Mouse (Mus musculus) testis, adult 2 months (tissue): Measurements from ENCODE around the gene Plpp4.

Source experiments
- CTCF ChIP-seq: fragments of 200-500 bp; IDR thresholded peaks from 2 replicates; pipeline ENCODE4 v1.5.1; 2012; ENCODE audit warnings: low read depth, mild to moderate bottlenecking, inconsistent platforms, low read length, moderate library complexity; ENCODE audit not compliant: control insufficient read depth, insufficient read depth, insufficient replicate concordance
- POLR2A ChIP-seq: fragments of 200-500 bp; IDR thresholded peaks from 2 replicates; pipeline ENCODE4 v1.6.1; 2012; ENCODE audit warnings: low read depth, mild to moderate bottlenecking, inconsistent platforms, low read length, moderate library complexity; ENCODE audit not compliant: control insufficient read depth

DNA sequence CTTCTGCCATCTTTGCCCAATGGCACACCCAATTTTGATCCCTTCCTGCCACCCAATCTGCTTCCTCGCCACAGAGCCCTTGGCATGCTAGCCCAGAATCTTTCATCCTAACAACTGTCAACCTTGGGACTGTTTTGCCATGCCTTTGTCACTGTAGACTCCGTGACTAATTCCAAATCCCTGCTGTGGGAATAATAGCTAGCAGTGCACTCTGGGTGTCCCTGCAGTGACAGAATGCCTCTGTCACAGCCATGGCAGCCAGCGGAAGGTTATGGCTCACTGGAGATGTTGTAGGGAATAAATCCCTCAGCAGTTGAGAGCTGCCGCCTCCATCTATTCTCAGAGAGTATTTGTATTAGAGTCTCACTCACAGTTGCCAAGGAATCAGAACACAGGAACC lies 158.3 kb downstream of the Plpp4 start:
- no peak for TF ChIP-seq CTCF
- TF ChIP-seq POLR2A: no peak
